Mouse (Mus musculus) frontal cortex, adult 2 months (tissue): ENCODE measurements at regions not wholly inside any gene's neighbourhood (a gene's known extent, or its start where the extent isn't known, plus 50 kb on each side); places are given as distances from the start of the nearest gene placed in this dataset.
A peak's percentile ranks its signal among the peaks of the same experiment; 100 is the strongest.

Source experiments
- DNase-seq, 2 experiments: peaks; one replicate each; pipeline ENCODE4 v3.0.0; 2022; ENCODE audit warnings: low spot score in 1 of 2; ENCODE audit errors: extremely low spot score in 1 of 2

DNA sequence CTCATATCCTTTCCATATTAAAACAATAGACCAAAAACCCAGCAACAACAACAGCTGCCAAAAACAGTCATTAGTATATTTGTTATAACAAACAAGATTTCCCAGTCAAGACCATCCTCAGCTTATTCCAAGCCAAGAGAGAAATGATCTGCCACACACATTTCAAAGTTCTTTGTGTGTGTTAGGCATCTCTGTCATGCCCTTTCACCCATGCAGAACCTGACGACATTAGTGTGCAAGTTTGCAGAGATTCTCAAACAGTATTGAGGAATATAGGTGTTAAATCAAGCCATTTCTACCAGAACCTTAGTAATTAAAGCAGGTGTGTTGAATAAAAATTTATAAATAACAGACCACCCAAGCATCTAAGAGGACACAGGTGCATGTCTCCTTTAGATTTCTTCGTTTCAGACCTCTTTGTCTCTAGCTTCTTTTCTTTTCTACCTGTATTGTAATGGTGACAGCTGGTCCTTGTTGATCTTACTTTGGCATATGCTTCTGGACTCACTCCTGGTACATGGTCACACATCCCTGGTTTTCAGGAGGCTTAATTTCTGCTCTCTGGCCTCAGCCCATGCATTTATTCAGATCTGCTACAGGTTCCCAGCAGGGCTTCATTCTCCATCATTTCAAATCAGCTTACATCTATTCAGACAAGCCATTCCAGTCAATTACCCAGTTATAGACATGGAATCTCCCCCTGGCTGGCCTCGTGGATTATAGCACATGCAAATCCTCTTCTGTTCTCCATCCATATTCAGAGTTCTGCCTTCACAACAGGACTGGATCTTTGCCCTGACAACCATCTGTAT is 766.3 kb upstream of the Cdh10 start:
- no peak for DNase-seq

DNA sequence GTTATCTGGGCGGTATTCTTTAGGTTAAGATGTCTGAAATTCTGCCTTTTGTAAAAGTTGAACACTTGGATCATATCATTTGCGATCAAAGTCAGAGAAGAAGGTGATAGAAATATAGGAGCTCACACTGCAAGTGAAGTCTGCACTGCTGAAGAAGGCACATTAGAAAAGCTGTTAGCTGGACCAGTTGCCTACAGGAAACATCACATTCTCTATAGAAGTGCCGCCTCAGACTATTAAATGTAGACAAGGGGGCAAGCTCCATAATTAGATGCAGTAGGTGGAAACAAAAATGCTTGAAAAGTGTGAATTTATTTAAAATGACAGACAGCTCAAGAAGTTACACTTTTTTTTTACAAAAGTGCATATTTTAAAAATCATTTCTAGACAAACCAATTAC is 753.2 kb upstream of the Cdh10 start:
- peak; percentile 29 to 43 for DNase-seq

DNA sequence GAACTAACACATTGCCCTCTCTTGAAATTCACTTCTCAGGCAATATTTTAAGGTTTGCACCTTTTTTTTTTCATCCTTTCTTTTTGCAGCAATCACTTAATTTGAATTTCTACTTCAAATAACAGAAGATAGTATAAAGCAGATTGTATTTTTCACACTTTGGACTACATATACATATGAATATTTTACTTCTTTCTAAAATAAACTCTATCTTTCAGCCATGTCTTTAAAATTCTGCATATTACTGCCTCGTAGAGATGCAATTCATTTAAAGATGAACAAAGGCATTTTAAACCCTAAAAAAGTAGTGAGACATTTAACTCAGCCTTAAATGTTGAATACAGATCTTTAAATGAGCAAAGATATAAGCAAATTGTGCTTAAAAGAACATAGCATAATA is 739.1 kb upstream of the Cdh10 start:
- no peak for DNase-seq
